ENCODE assay signal across 8 mouse cellular contexts in the genomic region with DNA sequence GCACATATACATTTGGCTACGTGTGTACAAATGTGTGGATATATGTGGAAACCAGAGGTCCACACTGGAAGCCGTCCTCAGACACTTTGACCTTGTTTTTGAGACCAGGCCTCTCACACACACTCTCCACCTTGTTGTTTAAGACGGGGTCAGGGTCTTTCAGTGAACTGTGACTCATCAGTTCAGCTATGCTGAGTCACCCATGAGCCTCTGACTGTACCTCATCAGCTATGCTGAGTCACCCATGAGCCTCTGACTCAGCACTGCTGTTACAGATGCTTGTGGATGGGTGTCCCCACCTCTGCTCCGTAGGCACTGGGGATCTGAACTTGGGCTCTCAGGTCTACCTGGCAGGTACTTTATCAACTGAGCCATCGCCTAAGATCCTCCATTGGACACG.
A peak's percentile ranks its signal among the peaks of the same experiment; 100 is the strongest.
DNase-seq lines count a peak whose midpoint lies in the region; ATAC-seq and TF ChIP-seq lines count a peak whose summit lies in the region.

No protein-coding gene starts in this region.

- H3K9ac ChIP-seq in embryonic facial prominence, embryonic 12.5 days, result no peak overlapping the region
- H3K9ac ChIP-seq in neural tube, embryonic 11.5 days (ENCODE audit: low read length), result no peak overlapping the region
- H3K9ac ChIP-seq in neural tube, embryonic 15.5 days (replicated peaks), result no peak overlapping the region
- H3K9ac ChIP-seq in stomach, embryonic 14.5 days (replicated peaks; ENCODE audit: low read depth, low read length), result no peak overlapping the region
- no peak overlapping the region for H3K9ac ChIP-seq in hindbrain, postnatal 0 days (replicated peaks; ENCODE audit: low read length)

- no peaks in the 10 kb centered on the region for H3K36me3 ChIP-seq in embryonic facial prominence, embryonic 12.5 days
- H3K36me3 ChIP-seq in embryonic facial prominence, embryonic 10.5 days (replicated peaks), result no peaks in the 10 kb centered on the region
- no peaks in the 10 kb centered on the region for H3K36me3 ChIP-seq in neural tube, embryonic 11.5 days (ENCODE audit: control insufficient read depth, insufficient read depth, low read length)
- no peaks in the 10 kb centered on the region for H3K36me3 ChIP-seq in neural tube, embryonic 15.5 days
- H3K36me3 ChIP-seq in erythroblast, embryonic 14.5 days (ENCODE audit: control insufficient read depth), result peaks cover 15% of the 10 kb centered on the region
- no peaks in the 10 kb centered on the region for H3K36me3 ChIP-seq in stomach, embryonic 14.5 days (ENCODE audit: control insufficient read depth, insufficient read depth, low read length)
- H3K36me3 ChIP-seq in hindbrain, postnatal 0 days (ENCODE audit: insufficient read depth, low read length), result no peaks in the 10 kb centered on the region

- H3K4me1 ChIP-seq in embryonic facial prominence, embryonic 12.5 days, result no peaks in the 10 kb centered on the region
- H3K4me1 ChIP-seq in embryonic facial prominence, embryonic 10.5 days, result no peaks in the 10 kb centered on the region
- H3K4me1 ChIP-seq in neural tube, embryonic 11.5 days (ENCODE audit: control insufficient read depth, insufficient read depth, low read length), result no peaks in the 10 kb centered on the region
- H3K4me1 ChIP-seq in neural tube, embryonic 15.5 days, result 0 out of 2 replicates have a peak, but pooled peaks cover 2% of the 10 kb centered on the region
- peaks cover 85% of the 10 kb centered on the region for H3K4me1 ChIP-seq in erythroblast, embryonic 14.5 days (ENCODE audit: control insufficient read depth)
- H3K4me1 ChIP-seq in stomach, embryonic 14.5 days (ENCODE audit: control insufficient read depth, insufficient read depth, low read length), result no peaks in the 10 kb centered on the region
- H3K4me1 ChIP-seq in hindbrain, postnatal 0 days (ENCODE audit: insufficient read depth, low read length), result no peaks in the 10 kb centered on the region

- H3K27me3 ChIP-seq in embryonic facial prominence, embryonic 12.5 days, result no peaks in the 10 kb centered on the region
- no peaks in the 10 kb centered on the region for H3K27me3 ChIP-seq in embryonic facial prominence, embryonic 10.5 days (replicated peaks; ENCODE audit: low read depth, poor library complexity, severe bottlenecking)
- H3K27me3 ChIP-seq in neural tube, embryonic 11.5 days (ENCODE audit: control insufficient read depth, insufficient read depth, low read length), result no peaks in the 10 kb centered on the region
- H3K27me3 ChIP-seq in neural tube, embryonic 15.5 days (replicated peaks), result no peaks in the 10 kb centered on the region
- no peaks in the 10 kb centered on the region for H3K27me3 ChIP-seq in erythroblast, embryonic 14.5 days (ENCODE audit: control insufficient read depth)
- no peaks in the 10 kb centered on the region for H3K27me3 ChIP-seq in stomach, embryonic 14.5 days (ENCODE audit: control insufficient read depth, insufficient read depth, low read length)
- no peaks in the 10 kb centered on the region for H3K27me3 ChIP-seq in hindbrain, postnatal 0 days (ENCODE audit: insufficient read depth, low read length)

- no peak overlapping the region for H3K27ac ChIP-seq in embryonic facial prominence, embryonic 12.5 days
- H3K27ac ChIP-seq in embryonic facial prominence, embryonic 10.5 days (replicated peaks), result no peak overlapping the region
- no peak overlapping the region for H3K27ac ChIP-seq in neural tube, embryonic 11.5 days (ENCODE audit: low read depth, low read length)
- no peak overlapping the region for H3K27ac ChIP-seq in neural tube, embryonic 15.5 days (replicated peaks)
- H3K27ac ChIP-seq in stomach, embryonic 14.5 days (ENCODE audit: low read length), result no peak overlapping the region
- H3K27ac ChIP-seq in hindbrain, postnatal 0 days, result no peak overlapping the region

- DNase-seq in embryonic facial prominence, embryonic 10.5 days (ENCODE audit: low spot score), result no peak
- peak; percentile 12 for DNase-seq in neural tube, embryonic 11.5 days (ENCODE audit: low spot score)
- no peak for DNase-seq in hindbrain, postnatal 0 days (ENCODE audit: low spot score)
- DNase-seq in frontal cortex, postnatal 10 days (ENCODE audit: low spot score in 2 of 2), result no peak

- H3K9me3 ChIP-seq in embryonic facial prominence, embryonic 12.5 days, result no peaks in the 10 kb centered on the region
- H3K9me3 ChIP-seq in embryonic facial prominence, embryonic 10.5 days, result no peaks in the 10 kb centered on the region
- no peaks in the 10 kb centered on the region for H3K9me3 ChIP-seq in neural tube, embryonic 11.5 days (ENCODE audit: control insufficient read depth, low read length)
- no peaks in the 10 kb centered on the region for H3K9me3 ChIP-seq in neural tube, embryonic 15.5 days (replicated peaks)
- no peaks in the 10 kb centered on the region for H3K9me3 ChIP-seq in erythroblast, embryonic 14.5 days (ENCODE audit: control insufficient read depth, low read length)
- H3K9me3 ChIP-seq in stomach, embryonic 14.5 days (ENCODE audit: control insufficient read depth, low read depth, low read length), result no peaks in the 10 kb centered on the region
- no peaks in the 10 kb centered on the region for H3K9me3 ChIP-seq in hindbrain, postnatal 0 days (ENCODE audit: low read length)

- H3K4me3 ChIP-seq in embryonic facial prominence, embryonic 12.5 days, result no peak overlapping the region
- no peak overlapping the region for H3K4me3 ChIP-seq in embryonic facial prominence, embryonic 10.5 days
- no peak overlapping the region for H3K4me3 ChIP-seq in neural tube, embryonic 11.5 days (ENCODE audit: low read depth, low read length)
- no peak overlapping the region for H3K4me3 ChIP-seq in neural tube, embryonic 15.5 days (replicated peaks)
- H3K4me3 ChIP-seq in erythroblast, embryonic 14.5 days (replicated peaks), result peak overlapping the region; percentile 48
- H3K4me3 ChIP-seq in stomach, embryonic 14.5 days (ENCODE audit: low read depth, low read length), result no peak overlapping the region
- no peak overlapping the region for H3K4me3 ChIP-seq in hindbrain, postnatal 0 days (ENCODE audit: low read length)

- ATAC-seq in embryonic facial prominence, embryonic 12.5 days (ENCODE audit: insufficient number of reproducible peaks, insufficient read depth, low FRiP score, low TSS enrichment), result peak; percentile 56; the same call in 1 of the 2 replicates
- no peak for ATAC-seq in neural tube, embryonic 11.5 days (ENCODE audit: insufficient read depth, low FRiP score, low TSS enrichment)
- no peak for ATAC-seq in neural tube, embryonic 15.5 days (ENCODE audit: low FRiP score)
- ATAC-seq in stomach, embryonic 14.5 days (ENCODE audit: insufficient number of reproducible peaks, insufficient read depth, low FRiP score, low read depth), result peak; percentile 84; the same call in 1 of the 2 replicates
- ATAC-seq in hindbrain, postnatal 0 days, result no peak

- H3K4me2 ChIP-seq in embryonic facial prominence, embryonic 12.5 days (replicated peaks), result no peak overlapping the region
- no peak overlapping the region for H3K4me2 ChIP-seq in neural tube, embryonic 11.5 days (ENCODE audit: low read depth)
- no peak overlapping the region for H3K4me2 ChIP-seq in neural tube, embryonic 15.5 days
- no peak overlapping the region for H3K4me2 ChIP-seq in stomach, embryonic 14.5 days (replicated peaks; ENCODE audit: low read depth, low read length)
- H3K4me2 ChIP-seq in hindbrain, postnatal 0 days (ENCODE audit: low read depth, low read length), result no peak overlapping the region

- TF ChIP-seq CTCF in hindbrain, postnatal 0 days (IDR thresholded peaks at IDR 0.05; ENCODE audit: low read depth), result no peak

- WGBS in embryonic facial prominence, embryonic 12.5 days, result 87% methylated on average over 6 of the region's 6 CpGs
- WGBS in embryonic facial prominence, embryonic 10.5 days, result 87% methylated on average over 6 of the region's 6 CpGs
- 83% methylated on average over 6 of the region's 6 CpGs for WGBS in neural tube, embryonic 11.5 days
- 85% methylated on average over 6 of the region's 6 CpGs for WGBS in neural tube, embryonic 15.5 days
- WGBS in stomach, embryonic 14.5 days, result 83% methylated on average over 6 of the region's 6 CpGs
- WGBS in hindbrain, postnatal 0 days, result 90% methylated on average over 6 of the region's 6 CpGs

Comparison
In these comparisons a context has a peak if more than half of its experiments do, and no peak if none do; other contexts are left out.
1. ATAC-seq: peak in embryonic facial prominence, embryonic 12.5 days (single experiment) and stomach, embryonic 14.5 days (single experiment); none in neural tube, embryonic 11.5 days (single experiment), neural tube, embryonic 15.5 days (single experiment) and hindbrain, postnatal 0 days (single experiment).